Mouse (Mus musculus) megakaryocyte-erythroid progenitor cell, adult 5 weeks (primary cell): ENCODE results near the gene Rab43. TPM values are rescaled to one million over a fixed set of nuclear protein-coding genes. Genes with fewer than 3 reads are reported as not detected.

Experiments
- polyA plus RNA-seq: library from polyadenylated mRNA; stranded (reverse); fragments of >175 nt; gene quantifications from 2 replicates; pipeline ENCODE4 v1.2.3, GENCODE M21; 2012

Gene Rab43
- polyA plus RNA-seq, result 60.5 and 71.2 TPM in 2 replicates

GRCm38 (mm10) chr6:87811675-87812338, at the start of gene Rab43:
Gene Rab43, minus strand, starts transcription at chr6:87812164.

GRCm38 (mm10) chr6:87850900-87851614, 39.1 kb upstream of the Rab43 start, which contains the start of gene Cnbp:
Gene Cnbp, minus strand, starts transcription at chr6:87851106.

GRCm38 (mm10) chr6:87838551-87839197, 26.7 kb upstream of the Rab43 start, which contains the start of gene Isy1:
Gene Isy1, minus strand, starts transcription at chr6:87838798.

GRCm38 (mm10) chr6:87835695-87836094, 23.7 kb upstream of the Rab43 start, which contains the start of gene Gm45140:
Gene Gm45140, minus strand, starts transcription at chr6:87835795.

GRCm38 (mm10) chr6:87777842-87778241, 34.1 kb downstream of the Rab43 start, which contains the start of gene Gp9:
Gene Gp9, plus strand, starts transcription at chr6:87778072.

Other genes starting within 250 kb of the Rab43 start
- gene Prokr1, start 221.4 kb downstream of the Rab43 start, polyA plus RNA-seq, result 0.04 and 0.09 TPM in 2 replicates
- gene Aplf, start 140.0 kb downstream of the Rab43 start, polyA plus RNA-seq, result 5.1 and 5.4 TPM in 2 replicates
- gene Efcc1, start 81.3 kb downstream of the Rab43 start, polyA plus RNA-seq, result 1.5 and 5.1 TPM in 2 replicates
- gene Gp9, start 34.1 kb downstream of the Rab43 start, polyA plus RNA-seq, result 17.3 and 21.1 TPM in 2 replicates
- 16.2 and 25.7 TPM in 2 replicates for gene Gm45140, start 23.6 kb upstream of the Rab43 start, polyA plus RNA-seq
- gene Isy1, start 26.6 kb upstream of the Rab43 start, polyA plus RNA-seq, result 66.0 and 75.3 TPM in 2 replicates
- gene Cnbp, start 38.9 kb upstream of the Rab43 start, polyA plus RNA-seq, result 103 and 130 TPM in 2 replicates
- 31.0 and 33.0 TPM in 2 replicates for gene Copg1, start 75.7 kb upstream of the Rab43 start, polyA plus RNA-seq
- 22.9 and 27.6 TPM in 2 replicates for gene Hmces, start 101.8 kb upstream of the Rab43 start, polyA plus RNA-seq
- gene H1fx, start 169.5 kb upstream of the Rab43 start, polyA plus RNA-seq, result 163 and 296 TPM in 2 replicates
- gene Rab7, start 233.1 kb upstream of the Rab43 start, polyA plus RNA-seq, result 105 and 106 TPM in 2 replicates